Mouse (Mus musculus) lung, postnatal 0 days (tissue): ENCODE measurements around the gene Fshr. TPM values are rescaled to one million over a fixed set of nuclear protein-coding genes. Genes with fewer than 3 reads are reported as not detected.

ENCODE experiments used
- ATAC-seq: fragments of 200-750 bp; cut with Nextera tagmentation; 2 replicates; pipeline ENCODE4 v1.8.0; 2017; ENCODE audit warnings: moderate library complexity
- DNase-seq: peaks from one replicate; pipeline ENCODE4 v3.0.0-alpha.2; 2016; ENCODE audit warnings: low spot score
- H3K27ac ChIP-seq: fragments of 300-500 bp; sonication (generic); 2 replicates; pipeline ENCODE4 v1.5.1; 2014; ENCODE audit warnings: antibody characterized with exemption, mild to moderate bottlenecking, low read length, mixed read lengths
- H3K27me3 ChIP-seq: fragments of 300-500 bp; sonication (generic); replicated peaks from 2 replicates; pipeline ENCODE4 v1.6.1; 2014; ENCODE audit warnings: low read length, mixed read lengths; ENCODE audit not compliant: insufficient read depth
- H3K36me3 ChIP-seq: fragments of 300-500 bp; sonication (generic); 2 replicates; pipeline ENCODE4 v1.6.1; 2014; ENCODE audit warnings: low read length, mixed read lengths; ENCODE audit not compliant: insufficient read depth
- H3K4me1 ChIP-seq: fragments of 300-500 bp; sonication (generic); 2 replicates; pipeline ENCODE4 v1.6.1; 2014; ENCODE audit warnings: antibody characterized with exemption, low read depth, low read length, mixed read lengths; ENCODE audit not compliant: insufficient read depth
- H3K4me2 ChIP-seq: fragments of 300-500 bp; sonication (generic); replicated peaks from 2 replicates; pipeline ENCODE4 v1.6.1; 2014; ENCODE audit warnings: low read depth, mild to moderate bottlenecking, low read length, moderate library complexity, mixed read lengths
- H3K4me3 ChIP-seq: fragments of 300-500 bp; sonication (generic); 2 replicates; pipeline ENCODE4 v1.5.1; 2014; ENCODE audit warnings: low read depth, low read length
- H3K9ac ChIP-seq: fragments of 300-500 bp; sonication (generic); replicated peaks from 2 replicates; pipeline ENCODE4 v1.6.1; 2014; ENCODE audit warnings: low read depth, mild to moderate bottlenecking
- H3K9me3 ChIP-seq: fragments of 300-500 bp; sonication (generic); 2 replicates; pipeline ENCODE4 v1.6.1; 2016; ENCODE audit warnings: low read length, mixed read lengths
- CTCF ChIP-seq: IDR thresholded peaks from 2 replicates; pipeline ENCODE4 v1.5.1; 2016; ENCODE audit warnings: antibody characterized with exemption, mild to moderate bottlenecking
- EP300 ChIP-seq: IDR thresholded peaks from 2 replicates; pipeline ENCODE4 v1.6.1; 2016; ENCODE audit warnings: antibody characterized with exemption, mild to moderate bottlenecking, control low read depth
- WGBS: fragments of 180-500 bp; shearing (Covaris S2); extraction: QIAGEN DNeasy Blood & Tissue Kit; methylation state at CpG from one replicate; pipeline ENCODE4 v1.1.7; 2014; 5-methylcytosine and 5-hydroxymethylcytosine counted together
- polyA plus RNA-seq: library from polyadenylated mRNA; unstranded; fragments of >200 nt; fragmentation: Nextera tagmentation; extraction: Ambion mirVana; gene quantifications from 2 replicates; pipeline ENCODE4 v1.2.1, GENCODE M21; 2015

Gene Fshr
- polyA plus RNA-seq, 1 experiment from 2014 or later: not detected

- 46% methylated on average over 2 of the region's 2 CpGs for WGBS
- H3K4me1 ChIP-seq: no peaks in the 10 kb centered on the region
- no peaks in the 10 kb centered on the region for H3K9me3 ChIP-seq
Observed at GRCm38 (mm10) chr17:89082897-89083296, 117.6 kb downstream of the Fshr start.

GRCm38 (mm10) chr17:89079706-89080105, 120.8 kb downstream of the Fshr start:
- no peak overlapping the region for H3K4me3 ChIP-seq
- ATAC-seq (no peak), DNase-seq (no peak)
- TF ChIP-seq CTCF (no peak), EP300 (no peak)
- no peak overlapping the region for H3K9ac ChIP-seq
- no peaks in the 10 kb centered on the region for H3K9me3 ChIP-seq
- no peaks in the 10 kb centered on the region for H3K4me1 ChIP-seq
- H3K27me3 ChIP-seq: no peaks in the 10 kb centered on the region
- no peak overlapping the region for H3K4me2 ChIP-seq
- WGBS: 72% methylated on average over 5 of the region's 5 CpGs
- no peaks in the 10 kb centered on the region for H3K36me3 ChIP-seq
- no peak overlapping the region for H3K27ac ChIP-seq

More at GRCm38 (mm10) chr17:89082897-89083296, 117.6 kb downstream of the Fshr start:
- Histone ChIP-seq H3K4me2 (no peak overlapping the region), H3K9ac (no peak overlapping the region), H3K4me3 (no peak overlapping the region), H3K27me3 (no peaks in the 10 kb centered on the region), H3K36me3 (no peaks in the 10 kb centered on the region), H3K27ac (no peak overlapping the region)
- TF ChIP-seq CTCF: no peak
- no peak for DNase-seq
- ATAC-seq: no peak

GRCm38 (mm10) chr17:89064327-89065095, 136.0 kb downstream of the Fshr start:
- no peak overlapping the region for H3K9ac ChIP-seq
- no peaks in the 10 kb centered on the region for H3K27me3 ChIP-seq
- no peak overlapping the region for H3K27ac ChIP-seq
- H3K4me2 ChIP-seq: no peak overlapping the region
- H3K9me3 ChIP-seq: no peaks in the 10 kb centered on the region
- DNase-seq: no peak
- H3K36me3 ChIP-seq: no peaks in the 10 kb centered on the region
- no peak for ATAC-seq
- no peak overlapping the region for H3K4me3 ChIP-seq
- whole genome bisulfite sequencing: 49% methylated on average over 3 of the region's 3 CpGs
- TF ChIP-seq CTCF (no peak), EP300 (no peak)
- H3K4me1 ChIP-seq: no peaks in the 10 kb centered on the region

GRCm38 (mm10) chr17:89062348-89062949, 138.0 kb downstream of the Fshr start:
- no peak overlapping the region for H3K4me2 ChIP-seq
- no peaks in the 10 kb centered on the region for H3K4me1 ChIP-seq
- no peak overlapping the region for H3K4me3 ChIP-seq
- H3K27me3 ChIP-seq: no peaks in the 10 kb centered on the region
- no peaks in the 10 kb centered on the region for H3K36me3 ChIP-seq
- ATAC-seq (no peak), DNase-seq (peak; percentile 25)
- no peak for TF ChIP-seq EP300
- no peak for TF ChIP-seq CTCF
- H3K9ac ChIP-seq: no peak overlapping the region
- WGBS: 66% methylated on average over 8 of the region's 8 CpGs
- H3K9me3 ChIP-seq: no peaks in the 10 kb centered on the region
- H3K27ac ChIP-seq: no peak overlapping the region

GRCm38 (mm10) chr17:89051031-89051563, 149.4 kb downstream of the Fshr start:
- ATAC-seq: no peak
- no peaks in the 10 kb centered on the region for H3K36me3 ChIP-seq
- H3K27ac ChIP-seq: no peak overlapping the region
- H3K4me1 ChIP-seq: no peaks in the 10 kb centered on the region
- DNase-seq: no peak
- 67% methylated on average over 3 of the region's 3 CpGs for WGBS
- H3K4me2 ChIP-seq: no peak overlapping the region
- TF ChIP-seq CTCF: no peak
- no peak overlapping the region for H3K9ac ChIP-seq
- H3K9me3 ChIP-seq: no peaks in the 10 kb centered on the region
- no peak overlapping the region for H3K4me3 ChIP-seq
- no peaks in the 10 kb centered on the region for H3K27me3 ChIP-seq

GRCm38 (mm10) chr17:89049071-89049470, 151.4 kb downstream of the Fshr start:
- no peak overlapping the region for H3K9ac ChIP-seq
- no peak overlapping the region for H3K27ac ChIP-seq
- no peak for ATAC-seq
- no peak overlapping the region for H3K4me2 ChIP-seq
- WGBS: 91% methylated on average over 2 of the region's 2 CpGs
- H3K27me3 ChIP-seq: no peaks in the 10 kb centered on the region
- no peak overlapping the region for H3K4me3 ChIP-seq
- no peaks in the 10 kb centered on the region for H3K36me3 ChIP-seq
- no peaks in the 10 kb centered on the region for H3K4me1 ChIP-seq
- no peak for DNase-seq
- TF ChIP-seq CTCF: no peak
- no peak for TF ChIP-seq EP300
- no peaks in the 10 kb centered on the region for H3K9me3 ChIP-seq
